Comparison of ENCODE assay signal across 13 mouse cellular contexts in the genomic region with DNA sequence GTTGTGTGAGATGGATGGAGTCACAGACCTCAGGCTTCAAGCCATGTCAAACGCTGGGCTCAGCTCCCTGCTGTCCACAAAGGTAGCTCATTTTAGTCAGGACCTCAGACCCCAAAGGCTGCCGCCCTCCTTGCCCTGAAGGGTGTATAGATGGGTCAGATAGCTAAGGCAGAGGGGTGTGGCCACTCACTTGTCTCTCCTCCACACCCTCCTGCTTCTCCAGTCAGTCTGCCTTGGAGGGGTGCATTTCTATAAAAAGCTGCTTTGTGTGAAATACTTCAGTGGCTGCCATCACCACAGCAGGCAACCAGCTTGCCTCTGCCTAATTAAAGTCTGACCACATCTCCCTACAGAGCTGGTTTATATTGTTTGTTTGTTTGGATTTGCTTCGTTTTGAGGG.
DNase-seq lines count a peak whose midpoint lies in the region; ATAC-seq lines count a peak whose summit lies in the region.
"Had no signal": no experiment of that assay in that cellular context is flagged by ENCODE, and none has a peak within 500 bp of the region (broad histone marks: within the 10 kb centered on the region; RNA-seq: fewer than 3 reads in every experiment).

No protein-coding gene starts in this region.

- no peak overlapping the region for H3K4me3 ChIP-seq in lung, embryonic 15.5 days
- no peak overlapping the region for H3K4me3 ChIP-seq in forebrain, embryonic 12.5 days (replicated peaks)
- no peak overlapping the region for H3K4me3 ChIP-seq in limb, embryonic 12.5 days (replicated peaks)
- H3K4me3 ChIP-seq: erythroblast, embryonic 14.5 days; liver, embryonic 13.5 days had no signal

- H3K4me2 ChIP-seq in lung, embryonic 15.5 days = no peak overlapping the region
- no peak overlapping the region for H3K4me2 ChIP-seq in forebrain, embryonic 12.5 days
- no peak overlapping the region for H3K4me2 ChIP-seq in limb, embryonic 12.5 days
- H3K4me2 ChIP-seq: liver, embryonic 13.5 days had no signal

- no peak for ATAC-seq in lung, embryonic 15.5 days (ENCODE audit: borderline replicate concordance, extremely low read depth, low FRiP score, low TSS enrichment)
- ATAC-seq in forebrain, embryonic 12.5 days (ENCODE audit: low FRiP score) = peak; percentile 53; the same call in 1 of the 2 replicates
- ATAC-seq in limb, embryonic 12.5 days (ENCODE audit: insufficient number of reproducible peaks, insufficient read depth, low FRiP score, low TSS enrichment, low read depth) = no peak

- H3K9me3 ChIP-seq in lung, embryonic 15.5 days = no peaks in the 10 kb centered on the region
- no peaks in the 10 kb centered on the region for H3K9me3 ChIP-seq in forebrain, embryonic 12.5 days
- no peaks in the 10 kb centered on the region for H3K9me3 ChIP-seq in limb, embryonic 12.5 days
- H3K9me3 ChIP-seq: liver, embryonic 13.5 days had no signal

- peak overlapping the region; percentile 54 for H3K27ac ChIP-seq in lung, embryonic 15.5 days
- H3K27ac ChIP-seq in forebrain, embryonic 12.5 days = peak overlapping the region; percentile 50; the same call in 1 of the 2 replicates
- H3K27ac ChIP-seq in limb, embryonic 12.5 days = 0 out of 2 replicates have a peak overlapping the region, but pooled peaks have one; percentile 25
- H3K27ac ChIP-seq: liver, embryonic 13.5 days had no signal

- no peaks in the 10 kb centered on the region for H3K36me3 ChIP-seq in lung, embryonic 15.5 days
- H3K36me3 ChIP-seq in forebrain, embryonic 12.5 days (replicated peaks) = no peaks in the 10 kb centered on the region
- H3K36me3 ChIP-seq in limb, embryonic 12.5 days = no peaks in the 10 kb centered on the region
- H3K36me3 ChIP-seq: liver, embryonic 13.5 days had no signal

- 47% methylated on average over 3 of the region's 3 CpGs for WGBS in lung, embryonic 15.5 days
- 27% methylated on average over 3 of the region's 3 CpGs for WGBS in forebrain, embryonic 12.5 days
- 45% methylated on average over 3 of the region's 3 CpGs for WGBS in limb, embryonic 12.5 days

- H3K9ac ChIP-seq in lung, embryonic 15.5 days = no peak overlapping the region
- H3K9ac ChIP-seq in forebrain, embryonic 12.5 days = no peak overlapping the region
- no peak overlapping the region for H3K9ac ChIP-seq in limb, embryonic 12.5 days (replicated peaks)
- H3K9ac ChIP-seq: liver, embryonic 13.5 days had no signal

- H3K27me3 ChIP-seq in lung, embryonic 15.5 days = no peaks in the 10 kb centered on the region
- no peaks in the 10 kb centered on the region for H3K27me3 ChIP-seq in forebrain, embryonic 12.5 days
- no peaks in the 10 kb centered on the region for H3K27me3 ChIP-seq in limb, embryonic 12.5 days
- H3K27me3 ChIP-seq: CH12.LX; liver, embryonic 13.5 days had no signal

- H3K4me1 ChIP-seq in lung, embryonic 15.5 days = peaks cover 4% of the 10 kb centered on the region; the same call in 1 of the 2 replicates
- peaks cover 7% of the 10 kb centered on the region for H3K4me1 ChIP-seq in forebrain, embryonic 12.5 days
- peaks cover 18% of the 10 kb centered on the region; the same call in 1 of the 2 replicates for H3K4me1 ChIP-seq in limb, embryonic 12.5 days (replicated peaks)

- no peak for DNase-seq in lung, postnatal 25 days (ENCODE audit: low spot score)
- peak; percentile 76 for DNase-seq in brain, adult 2 months (ENCODE audit: low read depth, low spot score)
- DNase-seq in left cerebral cortex, adult 18-20 months (ENCODE audit: low spot score in 2 of 2) = no peak
- DNase-seq in gastrocnemius, adult 8-10 months (ENCODE audit: low spot score in 2 of 2) = no peak
- DNase-seq: heart, adult 18-20 months; heart, postnatal 4 days; liver, embryonic 13.5 days; right cerebral cortex, postnatal 4 days had no signal
